Mouse (Mus musculus): ENCODE results near the gene Stat6. TPM values are rescaled to one million over a fixed set of nuclear protein-coding genes. Genes with fewer than 3 reads are reported as not detected.

Stat6 gene
- polyA plus RNA-seq, 1 experiment from 2014 or later, result 6.8 TPM

DNA sequence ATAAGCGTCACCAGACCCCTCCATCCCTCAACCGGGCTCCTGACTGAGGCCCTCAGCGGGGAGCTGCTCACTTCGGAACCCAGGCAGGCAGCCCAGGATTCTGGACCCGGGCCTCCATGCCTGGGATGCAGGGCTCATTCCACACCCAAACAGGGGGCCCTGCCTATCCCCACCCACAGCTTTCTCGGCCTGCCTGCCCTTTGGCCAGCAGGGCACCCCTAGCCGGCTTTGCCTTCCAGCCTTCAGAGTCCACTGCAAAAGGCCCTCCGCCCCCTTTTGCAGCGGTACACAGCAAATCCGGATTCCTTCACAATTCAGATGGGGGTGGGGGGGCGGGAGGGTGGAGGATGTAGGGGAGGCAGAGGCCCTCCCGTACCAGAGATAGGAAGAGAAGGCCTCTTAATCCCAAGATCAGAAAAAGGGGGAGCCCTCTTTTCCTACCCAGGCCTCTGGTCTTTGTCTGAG, 22.8 kb upstream of the Stat6 start:
- Histone ChIP-seq H3K4me3 (ENCODE audit: low read depth, low read length) (peak overlapping the region; percentile 78), H3K9me3 (ENCODE audit: control insufficient read depth, low read length) (no peaks in the 10 kb centered on the region), H3K36me3 (ENCODE audit: control insufficient read depth, insufficient read depth, low read length) (no peaks in the 10 kb centered on the region), H3K9ac (ENCODE audit: low read length) (peak overlapping the region; percentile 85), H3K4me1 (ENCODE audit: control insufficient read depth, insufficient read depth, low read length) (peaks cover 42% of the 10 kb centered on the region), H3K27me3 (ENCODE audit: control insufficient read depth, insufficient read depth, low read length) (no peaks in the 10 kb centered on the region), H3K27ac (ENCODE audit: low read depth, low read length) (peak overlapping the region; percentile 86), H3K4me2 (ENCODE audit: low read depth) (peak overlapping the region; percentile 83)
- peak; percentile 21 for ATAC-seq (ENCODE audit: insufficient read depth, low FRiP score, low TSS enrichment)
- under 1% methylated on average over 12 of the region's 12 CpGs for WGBS
- peak; percentile 57 for DNase-seq (ENCODE audit: low spot score)

DNA sequence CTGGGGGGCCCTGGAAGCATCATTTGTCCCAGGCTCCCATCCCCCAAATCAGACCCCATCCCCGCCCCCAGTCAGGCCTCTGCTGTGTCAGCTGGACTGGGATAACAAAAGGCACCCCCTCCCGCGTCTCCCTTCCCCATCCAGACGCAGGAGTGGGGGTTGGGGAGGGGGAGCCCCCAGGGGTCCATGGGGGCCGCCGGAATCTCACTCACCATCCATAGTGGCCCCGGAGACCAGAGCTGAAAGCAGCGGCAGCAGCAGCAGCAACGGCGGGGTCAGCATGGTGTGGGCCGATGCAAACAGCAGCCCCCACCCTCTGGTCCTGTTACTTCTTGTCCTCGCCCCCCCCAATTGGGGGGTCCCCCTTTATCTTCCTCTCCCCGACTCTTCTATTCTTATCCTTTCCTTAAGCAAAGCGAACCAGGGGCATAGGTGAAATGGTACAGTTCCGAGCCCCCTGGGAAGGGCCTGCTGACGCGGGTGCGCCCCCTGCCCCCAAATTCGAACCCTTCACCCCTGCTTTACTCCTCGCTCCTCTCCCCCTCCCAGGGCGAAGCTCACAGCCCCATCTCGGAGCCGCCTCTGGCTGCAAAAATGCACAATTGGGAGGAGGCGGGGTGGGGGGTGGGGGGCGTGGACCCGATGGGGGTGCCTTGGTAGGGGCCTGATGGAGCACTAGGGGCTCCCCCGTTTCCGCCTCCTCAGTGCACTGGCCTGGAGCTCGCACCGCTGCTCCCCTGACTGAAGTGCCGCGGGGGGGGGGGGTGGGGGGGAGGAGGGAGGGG, 22.2 kb upstream of the Stat6 start, which contains the start of gene Lrp1:
Lrp1 (minus strand) TSS at position 743 of the 785 bp plus-strand sequence.
- ATAC-seq (ENCODE audit: insufficient read depth, low FRiP score, low TSS enrichment) (peak; percentile 79), DNase-seq (ENCODE audit: low spot score) (peak; percentile 69)
- WGBS, result 0% methylated on average over 22 of the region's 32 CpGs
- peak within 1 kb of the TSS; percentile 85 for H3K9ac ChIP-seq (ENCODE audit: low read length)
- H3K4me3 ChIP-seq (ENCODE audit: low read depth, low read length), result peak within 1 kb of the TSS; percentile 78
- peak within 1 kb of the TSS; percentile 86 for H3K27ac ChIP-seq (ENCODE audit: low read depth, low read length)
- no peaks in the 10 kb centered on the region for H3K27me3 ChIP-seq (ENCODE audit: control insufficient read depth, insufficient read depth, low read length)
- no peaks in the 10 kb centered on the region for H3K36me3 ChIP-seq (ENCODE audit: control insufficient read depth, insufficient read depth, low read length)
- no peaks in the 10 kb centered on the region for H3K9me3 ChIP-seq (ENCODE audit: control insufficient read depth, low read length)
- peak within 1 kb of the TSS; percentile 83 for H3K4me2 ChIP-seq (ENCODE audit: low read depth)
- peaks cover 37% of the 10 kb centered on the region for H3K4me1 ChIP-seq (ENCODE audit: control insufficient read depth, insufficient read depth, low read length)

DNA sequence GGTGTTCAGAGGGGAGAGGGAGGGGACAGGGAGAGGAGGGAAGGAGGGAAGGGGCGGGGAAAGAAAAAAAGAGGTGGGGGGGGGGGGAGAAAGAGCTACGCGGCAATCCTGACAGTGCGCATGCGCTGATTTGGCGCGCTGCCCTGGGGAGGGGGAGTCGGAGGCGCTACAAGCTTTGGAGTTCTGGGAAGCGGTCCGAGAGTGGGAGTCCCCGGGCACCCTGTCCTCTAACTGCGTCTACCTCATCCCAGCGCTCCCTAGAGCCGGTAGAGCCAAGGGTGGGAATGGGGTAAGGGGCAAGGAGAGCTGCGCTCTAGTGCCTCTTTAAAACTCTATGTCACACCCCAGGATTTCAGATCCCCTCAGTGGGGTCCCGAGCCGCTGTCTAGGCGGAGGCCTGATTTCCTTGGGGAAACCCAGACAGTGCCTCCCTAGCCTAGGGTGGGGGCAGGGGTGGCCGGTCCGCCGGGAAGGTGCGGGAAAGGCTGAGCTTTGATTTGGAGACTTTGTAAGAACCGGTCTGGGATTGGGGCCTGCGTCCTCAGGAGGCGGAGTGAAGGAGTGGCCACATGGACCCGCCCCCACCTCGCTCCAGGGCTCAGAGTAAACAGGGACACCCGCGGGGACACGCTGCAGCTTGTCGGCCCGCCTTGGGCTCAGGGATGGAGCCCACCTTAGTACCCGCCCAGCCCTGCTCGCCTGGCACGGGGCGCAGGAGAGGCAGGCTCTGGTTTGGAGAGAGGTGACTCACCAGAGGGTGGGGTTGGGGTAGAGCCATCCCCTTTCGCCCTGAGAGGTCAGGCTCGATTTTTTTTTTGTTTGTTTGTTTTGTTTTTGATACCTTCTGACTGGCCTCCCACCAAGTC, 21.4 kb upstream of the Stat6 start:
- H3K4me2 ChIP-seq (ENCODE audit: low read depth), result peak overlapping the region; percentile 83
- WGBS, result 0% methylated on average over 38 of the region's 39 CpGs
- peak overlapping the region; percentile 86 for H3K27ac ChIP-seq (ENCODE audit: low read depth, low read length)
- H3K36me3 ChIP-seq (ENCODE audit: control insufficient read depth, insufficient read depth, low read length), result no peaks in the 10 kb centered on the region
- H3K9ac ChIP-seq (ENCODE audit: low read length), result peak overlapping the region; percentile 63
- DNase-seq (ENCODE audit: low spot score) (peak; percentile 90), ATAC-seq (ENCODE audit: insufficient read depth, low FRiP score, low TSS enrichment) (peak; percentile 82)
- H3K27me3 ChIP-seq (ENCODE audit: control insufficient read depth, insufficient read depth, low read length), result no peaks in the 10 kb centered on the region
- peak overlapping the region; percentile 78 for H3K4me3 ChIP-seq (ENCODE audit: low read depth, low read length)
- H3K4me1 ChIP-seq (ENCODE audit: control insufficient read depth, insufficient read depth, low read length), result peaks cover 30% of the 10 kb centered on the region
- H3K9me3 ChIP-seq (ENCODE audit: control insufficient read depth, low read length), result no peaks in the 10 kb centered on the region

DNA sequence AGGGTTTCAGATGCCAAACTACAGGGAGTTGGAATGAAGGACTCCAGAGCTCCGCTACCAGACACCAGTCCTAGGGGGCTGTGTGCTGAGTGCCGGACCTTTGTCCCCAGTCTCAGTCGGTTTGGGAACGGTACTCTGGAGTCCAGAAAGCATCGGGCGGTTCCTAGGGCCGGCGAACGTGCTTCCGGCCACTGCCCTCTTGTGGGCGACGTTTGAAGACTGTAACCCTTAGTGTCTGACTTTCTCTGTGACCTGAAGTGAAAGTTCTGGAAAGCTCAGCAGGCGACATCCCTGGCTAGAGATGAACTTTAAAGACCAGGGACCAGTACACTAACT, 20.8 kb upstream of the Stat6 start:
- DNase-seq (ENCODE audit: low spot score), result peak; percentile 73
- Histone ChIP-seq H3K27ac (ENCODE audit: low read depth, low read length) (peak overlapping the region; percentile 86), H3K9me3 (ENCODE audit: control insufficient read depth, low read length) (no peaks in the 10 kb centered on the region), H3K9ac (ENCODE audit: low read length) (peak overlapping the region; percentile 63), H3K36me3 (ENCODE audit: control insufficient read depth, insufficient read depth, low read length) (no peaks in the 10 kb centered on the region), H3K4me2 (ENCODE audit: low read depth) (peak overlapping the region; percentile 83), H3K4me3 (ENCODE audit: low read depth, low read length) (peak overlapping the region; percentile 78), H3K27me3 (ENCODE audit: control insufficient read depth, insufficient read depth, low read length) (no peaks in the 10 kb centered on the region), H3K4me1 (ENCODE audit: control insufficient read depth, insufficient read depth, low read length) (peaks cover 27% of the 10 kb centered on the region)
- 0 out of 2 replicates have a peak, but pooled peaks have one; percentile 15 for ATAC-seq (ENCODE audit: insufficient read depth, low FRiP score, low TSS enrichment)
- 0% methylated on average over 13 of the region's 13 CpGs for WGBS

DNA sequence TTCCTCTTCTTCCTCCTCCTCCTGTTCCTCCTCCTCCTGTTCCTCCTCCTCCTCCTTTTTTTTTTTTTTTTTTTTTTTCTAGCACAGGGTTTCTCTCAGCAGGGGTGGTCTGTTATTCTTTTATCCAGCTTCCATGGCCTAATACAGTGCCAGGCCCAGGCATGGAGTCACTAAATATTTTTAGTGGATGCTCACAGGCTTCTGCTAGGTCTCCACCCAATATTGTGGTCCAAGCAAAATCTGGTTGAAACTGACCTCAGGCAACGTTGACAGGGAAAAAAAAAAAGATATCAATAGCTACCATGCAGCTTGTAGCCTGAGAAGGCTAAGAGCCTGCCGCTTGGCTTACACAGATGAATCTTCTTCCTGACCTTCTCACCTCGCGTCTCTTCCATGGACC, 20.1 kb upstream of the Stat6 start:
- H3K9me3 ChIP-seq (ENCODE audit: control insufficient read depth, low read length), result no peaks in the 10 kb centered on the region
- H3K36me3 ChIP-seq (ENCODE audit: control insufficient read depth, insufficient read depth, low read length), result no peaks in the 10 kb centered on the region
- no peak for ATAC-seq (ENCODE audit: insufficient read depth, low FRiP score, low TSS enrichment)
- no peaks in the 10 kb centered on the region for H3K27me3 ChIP-seq (ENCODE audit: control insufficient read depth, insufficient read depth, low read length)
- 68% methylated on average over 4 of the region's 4 CpGs for WGBS
- DNase-seq (ENCODE audit: low spot score), result no peak
- H3K27ac ChIP-seq (ENCODE audit: low read depth, low read length), result no peak overlapping the region
- H3K4me3 ChIP-seq (ENCODE audit: low read depth, low read length), result no peak overlapping the region
- peaks cover 21% of the 10 kb centered on the region for H3K4me1 ChIP-seq (ENCODE audit: control insufficient read depth, insufficient read depth, low read length)
- H3K9ac ChIP-seq (ENCODE audit: low read length), result no peak overlapping the region
- H3K4me2 ChIP-seq (ENCODE audit: low read depth), result no peak overlapping the region

DNA sequence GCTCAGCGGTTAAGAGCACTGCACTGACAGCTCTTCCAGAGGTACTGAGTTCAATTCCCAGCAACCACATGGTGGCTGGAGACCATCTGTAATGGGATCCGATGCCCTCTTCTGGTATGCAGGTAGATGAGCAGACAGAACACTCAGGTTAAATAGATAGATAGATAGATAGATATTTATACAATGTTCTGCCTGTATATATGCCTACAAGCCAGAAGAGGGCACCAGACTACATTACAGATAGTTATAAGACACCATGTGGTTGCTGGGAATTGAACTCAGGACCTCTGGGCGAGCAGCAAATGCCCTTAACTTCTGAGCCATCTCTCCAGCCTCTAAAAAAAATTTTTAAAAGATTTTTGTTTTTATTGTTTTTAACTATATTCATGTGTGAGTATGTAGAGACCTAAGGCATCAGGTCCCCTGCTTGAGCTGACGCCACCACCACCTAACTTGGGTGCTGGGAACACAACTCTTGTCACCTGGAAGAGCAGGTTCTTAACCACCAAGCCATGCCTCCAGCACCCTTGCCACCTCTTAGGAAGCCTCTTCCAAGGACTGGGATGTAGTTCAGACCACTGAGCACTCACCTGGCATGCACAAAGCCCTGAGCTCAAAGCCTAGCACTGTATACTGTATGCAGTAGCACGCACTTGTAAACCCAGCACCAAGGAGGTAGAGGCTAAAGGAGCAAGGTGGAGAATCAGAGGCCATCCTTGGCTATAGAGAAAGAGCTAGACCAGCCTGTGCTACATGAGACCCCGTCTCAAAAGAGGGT, 19.2 kb upstream of the Stat6 start:
- ATAC-seq (ENCODE audit: insufficient read depth, low FRiP score, low TSS enrichment) (no peak), DNase-seq (ENCODE audit: low spot score) (no peak)
- peaks cover 12% of the 10 kb centered on the region for H3K4me1 ChIP-seq (ENCODE audit: control insufficient read depth, insufficient read depth, low read length)
- H3K36me3 ChIP-seq (ENCODE audit: control insufficient read depth, insufficient read depth, low read length), result no peaks in the 10 kb centered on the region
- no peak overlapping the region for H3K27ac ChIP-seq (ENCODE audit: low read depth, low read length)
- H3K4me3 ChIP-seq (ENCODE audit: low read depth, low read length), result no peak overlapping the region
- H3K9ac ChIP-seq (ENCODE audit: low read length), result no peak overlapping the region
- H3K4me2 ChIP-seq (ENCODE audit: low read depth), result no peak overlapping the region
- H3K9me3 ChIP-seq (ENCODE audit: control insufficient read depth, low read length), result no peaks in the 10 kb centered on the region
- no peaks in the 10 kb centered on the region for H3K27me3 ChIP-seq (ENCODE audit: control insufficient read depth, insufficient read depth, low read length)
- WGBS, result 93% methylated on average over 6 of the region's 6 CpGs

DNA sequence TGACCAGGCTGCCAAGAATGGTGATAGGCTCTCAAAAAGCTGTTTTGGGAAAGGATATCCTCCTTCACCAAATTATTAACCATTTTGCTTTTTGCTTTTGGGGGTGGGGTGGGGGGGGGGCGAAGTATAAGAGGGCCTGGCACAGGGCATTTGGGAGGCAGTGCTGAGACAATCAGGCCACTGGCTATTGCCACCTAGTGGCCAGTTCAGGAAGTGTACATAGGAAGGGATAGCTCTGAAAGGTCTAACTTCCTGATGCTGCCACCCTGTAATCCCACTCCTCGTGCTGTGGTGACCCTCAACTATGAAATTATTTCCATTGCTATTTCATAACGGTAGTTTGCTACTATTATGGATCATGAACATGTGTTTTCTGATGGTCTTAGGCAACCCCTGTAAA, 16.4 kb upstream of the Stat6 start:
- H3K9ac ChIP-seq (ENCODE audit: low read length), result no peak overlapping the region
- 84% methylated on average over 3 of the region's 3 CpGs for WGBS
- ATAC-seq (ENCODE audit: insufficient read depth, low FRiP score, low TSS enrichment), result no peak
- no peaks in the 10 kb centered on the region for H3K27me3 ChIP-seq (ENCODE audit: control insufficient read depth, insufficient read depth, low read length)
- H3K4me2 ChIP-seq (ENCODE audit: low read depth), result no peak overlapping the region
- no peaks in the 10 kb centered on the region for H3K36me3 ChIP-seq (ENCODE audit: control insufficient read depth, insufficient read depth, low read length)
- H3K4me3 ChIP-seq (ENCODE audit: low read depth, low read length), result no peak overlapping the region
- DNase-seq (ENCODE audit: low spot score), result no peak
- H3K4me1 ChIP-seq (ENCODE audit: control insufficient read depth, insufficient read depth, low read length), result no peaks in the 10 kb centered on the region
- H3K27ac ChIP-seq (ENCODE audit: low read depth, low read length), result no peak overlapping the region
- H3K9me3 ChIP-seq (ENCODE audit: control insufficient read depth, low read length), result no peaks in the 10 kb centered on the region
